Mouse (Mus musculus) CD4-positive naive resting alpha-beta T cell, adult 57 days (primary cell): ENCODE data around the gene Lcn5. TPM values are rescaled to one million over a fixed set of nuclear protein-coding genes. Genes with fewer than 3 reads are reported as not detected.

Experiments
- total RNA-seq: library from RNA; stranded (reverse); gene quantifications from one replicate; pipeline ENCODE4 v1.2.4, GENCODE M21; 2023

The Lcn5 gene
- not detected for total RNA-seq

DNA sequence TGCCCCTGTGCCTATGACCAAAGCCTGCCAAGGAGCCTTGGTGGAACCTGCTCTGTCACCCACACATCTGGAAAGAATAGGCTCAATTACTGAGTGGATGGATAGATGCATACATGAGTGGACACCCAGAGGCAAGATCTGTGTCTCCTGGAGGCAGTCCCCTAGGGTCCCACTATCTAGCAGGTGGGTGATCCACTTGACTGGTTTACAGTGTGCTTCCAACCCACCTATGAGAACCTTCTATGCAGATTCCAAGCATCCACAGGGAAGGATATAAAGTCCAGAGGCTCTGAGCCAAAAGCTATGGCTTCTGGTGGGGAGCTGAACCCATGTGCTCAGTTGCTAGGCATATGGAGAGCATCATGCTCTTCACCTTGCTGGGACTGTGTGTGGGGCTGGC, at the start of gene Lcn5:
Gene Lcn5, plus strand, starts transcription at position 301 of the 400 bp plus-strand sequence.

DNA sequence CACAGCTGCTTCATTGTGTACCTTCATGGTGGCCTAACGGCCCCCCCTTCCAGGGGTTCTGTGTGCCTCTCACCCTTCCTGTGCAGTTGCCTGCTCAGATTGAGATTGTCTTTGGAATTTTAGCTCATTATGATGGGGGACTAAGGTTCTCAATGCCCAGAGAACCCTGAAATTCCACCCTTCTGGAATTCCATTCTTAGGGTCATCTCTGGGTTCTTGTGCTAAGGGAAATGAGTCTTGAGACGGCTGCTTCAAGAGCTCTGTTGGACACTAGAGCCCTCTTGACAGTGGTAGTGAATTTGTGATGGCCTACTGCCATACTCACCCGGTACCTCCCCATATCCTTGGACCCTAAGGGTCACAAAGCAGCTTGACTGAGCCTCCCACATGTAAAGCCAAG, 40.2 kb upstream of the Lcn5 start, which contains the start of gene Ccdc183:
Gene Ccdc183, minus strand, starts transcription at position 101 of the 400 bp plus-strand sequence.

GRCm38 (mm10) chr2:25621229-25622200, 36.2 kb upstream of the Lcn5 start, which contains the start of gene Tmem141:
TSS of gene Tmem141 (minus strand) at chr2:25622005.

GRCm38 (mm10) chr2:25627811-25628210, 29.9 kb upstream of the Lcn5 start, which contains the start of gene Fcna:
TSS of gene Fcna (minus strand) at chr2:25628030.

GRCm38 (mm10) chr2:25652902-25653301, 4.8 kb upstream of the Lcn5 start, which contains the start of gene Lcn8:
TSS of gene Lcn8 (plus strand) at chr2:25653120.

DNA sequence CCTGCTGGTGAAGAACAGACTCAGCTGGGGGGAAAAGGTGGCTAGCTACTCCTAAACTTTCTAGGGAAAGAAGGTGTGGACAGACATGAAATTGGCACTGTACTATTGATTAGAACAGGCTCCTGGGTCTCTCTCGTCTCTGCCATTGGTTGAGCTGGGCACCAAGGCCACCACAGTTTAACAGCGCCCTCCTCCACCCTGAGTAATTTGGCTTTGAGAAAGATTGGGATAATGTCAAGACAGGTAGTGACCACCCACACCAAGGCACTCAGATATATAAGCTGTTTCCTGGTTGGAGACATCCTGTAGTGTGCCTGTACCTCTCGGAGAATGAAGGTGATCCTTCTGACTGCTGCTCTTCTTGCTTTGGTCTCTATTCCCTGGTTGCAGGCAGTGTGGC, 18.7 kb downstream of the Lcn5 start, which contains the start of gene Lcn6:
Gene Lcn6, plus strand, starts transcription at position 301 of the 400 bp plus-strand sequence.

GRCm38 (mm10) chr2:25682426-25682825, 24.7 kb downstream of the Lcn5 start, which contains the start of gene Lcn10:
TSS of gene Lcn10 (plus strand) at chr2:25682726.

DNA sequence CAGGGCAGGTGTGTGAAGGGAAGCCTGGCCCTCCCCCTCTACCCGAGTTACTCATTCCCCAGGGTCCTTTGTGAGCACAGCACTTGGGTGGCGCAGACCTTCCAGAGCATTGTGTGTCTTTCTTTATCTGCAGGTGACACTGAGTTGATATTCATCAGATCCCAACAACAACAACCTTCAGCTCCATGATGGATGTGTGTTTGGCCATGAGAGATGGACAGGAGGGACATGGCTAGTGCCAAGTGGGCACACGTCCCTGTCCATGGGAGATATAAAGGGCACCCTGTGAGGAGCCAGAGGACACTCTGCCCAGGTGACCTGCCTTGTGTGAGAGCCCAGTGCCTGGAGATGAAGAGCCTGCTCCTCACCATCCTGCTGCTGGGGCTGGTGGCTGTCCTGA, 42.0 kb downstream of the Lcn5 start, which contains the start of gene Obp2a:
Gene Obp2a, plus strand, starts transcription at position 301 of the 400 bp plus-strand sequence.

DNA sequence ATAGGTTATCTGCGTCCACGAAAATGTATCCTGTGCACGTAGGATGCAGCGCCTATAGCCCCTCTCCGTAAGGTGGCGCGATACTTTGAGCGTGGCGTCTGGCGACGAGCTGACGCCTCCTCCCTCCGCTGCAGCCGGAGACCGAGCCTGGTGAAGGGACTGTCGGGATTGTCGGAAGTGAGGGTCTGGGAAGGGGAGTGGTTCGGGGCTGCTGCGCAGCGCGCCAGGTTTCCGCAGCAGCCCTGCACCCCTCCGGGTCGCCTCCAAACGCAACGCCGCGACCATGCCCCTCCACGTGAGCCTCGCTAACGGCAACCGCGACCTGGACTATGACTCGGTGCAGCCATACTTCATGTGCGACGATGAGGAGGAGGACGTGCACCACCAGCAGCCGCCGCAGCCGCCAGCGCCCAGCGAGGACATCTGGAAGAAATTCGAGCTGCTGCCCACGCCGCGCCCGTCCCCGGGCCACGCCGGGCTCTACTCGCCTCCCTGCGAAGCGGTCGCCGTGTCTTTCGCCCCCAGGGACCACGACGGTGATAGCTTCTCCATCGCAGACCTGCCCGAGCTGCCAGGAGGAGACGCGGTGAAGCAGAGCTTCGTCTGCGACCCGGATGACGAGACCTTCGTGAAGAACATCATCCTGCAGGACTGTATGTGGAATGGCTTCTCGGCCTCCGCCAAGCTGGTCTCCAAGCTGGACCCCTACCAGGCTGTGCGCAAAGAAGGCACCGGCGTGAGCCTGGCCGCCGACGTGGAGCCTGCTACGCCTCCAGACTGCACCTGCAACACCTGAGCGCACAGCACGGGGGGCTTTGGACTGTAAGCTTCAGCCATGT, 49.1 kb downstream of the Lcn5 start, which contains the start of gene Bmyc:
Gene Bmyc, plus strand, starts transcription at position 97 of the 839 bp plus-strand sequence.

Other genes with a start within 250 kb of the Lcn5 start
- gene Fut7, start 234.7 kb upstream of the Lcn5 start, total RNA-seq: 0.59 TPM
- 69.0 TPM for gene Abca2, start 229.2 kb upstream of the Lcn5 start, total RNA-seq
- not detected for gene Clic3, start 201.1 kb upstream of the Lcn5 start, total RNA-seq
- gene Paxx, start 196.9 kb upstream of the Lcn5 start, total RNA-seq: 92.6 TPM
- gene Ptgds, start 187.9 kb upstream of the Lcn5 start, total RNA-seq: not detected
- not detected for gene Lcn12, start 164.0 kb upstream of the Lcn5 start, total RNA-seq
- 47.7 TPM for gene Fbxw5, start 157.2 kb upstream of the Lcn5 start, total RNA-seq
- gene C8g, start 156.2 kb upstream of the Lcn5 start, total RNA-seq: not detected
- 49.0 TPM for gene Traf2, start 111.0 kb upstream of the Lcn5 start, total RNA-seq
- gene Edf1, start 100.1 kb upstream of the Lcn5 start, total RNA-seq: 117 TPM
- gene Mamdc4, start 83.1 kb upstream of the Lcn5 start, total RNA-seq: 3.6 TPM
- 29.9 TPM for gene Phpt1, start 82.7 kb upstream of the Lcn5 start, total RNA-seq
- 0.33 TPM for gene Ajm1, start 76.2 kb upstream of the Lcn5 start, total RNA-seq
- 105 TPM for gene Rabl6, start 49.4 kb upstream of the Lcn5 start, total RNA-seq
- not detected for gene Ccdc183, start 40.3 kb upstream of the Lcn5 start, total RNA-seq
- gene Tmem141, start 35.9 kb upstream of the Lcn5 start, total RNA-seq: 1.6 TPM
- 6.2 TPM for gene Fcna, start 29.9 kb upstream of the Lcn5 start, total RNA-seq
- not detected for gene Lcn8, start 4.8 kb upstream of the Lcn5 start, total RNA-seq
- gene Lcn6, start 18.8 kb downstream of the Lcn5 start, total RNA-seq: not detected
- gene Lcn10, start 24.8 kb downstream of the Lcn5 start, total RNA-seq: not detected
- gene Obp2a, start 42.1 kb downstream of the Lcn5 start, total RNA-seq: not detected
- 17.0 TPM for gene Bmyc, start 48.8 kb downstream of the Lcn5 start, total RNA-seq
- not detected for gene Obp2b, start 79.1 kb downstream of the Lcn5 start, total RNA-seq
- not detected for gene Lcn3, start 107.6 kb downstream of the Lcn5 start, total RNA-seq
- gene Lcn11, start 119.1 kb downstream of the Lcn5 start, total RNA-seq: not detected
- not detected for gene Gm13539, start 124.3 kb downstream of the Lcn5 start, total RNA-seq
- not detected for gene Glt6d1, start 157.9 kb downstream of the Lcn5 start, total RNA-seq
- gene Lcn9, start 165.2 kb downstream of the Lcn5 start, total RNA-seq: not detected
- gene Sohlh1, start 189.3 kb downstream of the Lcn5 start, total RNA-seq: not detected
- not detected for gene Kcnt1, start 205.8 kb downstream of the Lcn5 start, total RNA-seq